Mouse (Mus musculus) limb, embryonic 15.5 days (tissue): ENCODE measurements at regions not wholly inside any gene's neighbourhood (a gene's known extent, or its start where the extent isn't known, plus 50 kb on each side); places are given as distances from the start of the nearest gene placed in this dataset.

Experiments
- ATAC-seq: fragments of 200-750 bp; cut with Nextera tagmentation; 2 replicates; pipeline ENCODE4 v1.8.0; 2017; ENCODE audit warnings: low read depth, moderate TSS enrichment; ENCODE audit not compliant: insufficient number of reproducible peaks, low FRiP score, low TSS enrichment
- H3K27ac ChIP-seq: fragments of 300-500 bp; sonication (generic); 2 replicates; pipeline ENCODE4 v1.5.1; 2015; ENCODE audit warnings: moderate library complexity, mild to moderate bottlenecking, inconsistent platforms
- H3K27me3 ChIP-seq: fragments of 300-500 bp; sonication (generic); 2 replicates; pipeline ENCODE4 v1.6.1; 2015; ENCODE audit warnings: inconsistent platforms
- H3K36me3 ChIP-seq: fragments of 300-500 bp; sonication (generic); 2 replicates; pipeline ENCODE4 v1.6.1; 2015; ENCODE audit warnings: inconsistent platforms
- H3K4me1 ChIP-seq: fragments of 300-500 bp; sonication (generic); 2 replicates; pipeline ENCODE4 v1.6.1; 2015; ENCODE audit warnings: inconsistent platforms
- H3K4me2 ChIP-seq: fragments of 300-500 bp; sonication (generic); 2 replicates; pipeline ENCODE4 v1.6.1; 2015; ENCODE audit warnings: mild to moderate bottlenecking, inconsistent platforms
- H3K4me3 ChIP-seq: fragments of 300-500 bp; sonication (generic); 2 replicates; pipeline ENCODE4 v1.5.1; 2015; ENCODE audit warnings: mild to moderate bottlenecking, inconsistent platforms
- H3K9ac ChIP-seq: fragments of 300-500 bp; sonication (generic); 2 replicates; pipeline ENCODE4 v1.6.1; 2015; ENCODE audit warnings: inconsistent platforms
- H3K9me3 ChIP-seq: fragments of 300-500 bp; sonication (generic); 2 replicates; pipeline ENCODE4 v1.6.1; 2016; ENCODE audit warnings: inconsistent platforms
- WGBS: fragments of 180-500 bp; shearing (Covaris S2); methylation state at CpG from one replicate; pipeline ENCODE4 v1.1.7; 2015; 5-methylcytosine and 5-hydroxymethylcytosine counted together

DNA sequence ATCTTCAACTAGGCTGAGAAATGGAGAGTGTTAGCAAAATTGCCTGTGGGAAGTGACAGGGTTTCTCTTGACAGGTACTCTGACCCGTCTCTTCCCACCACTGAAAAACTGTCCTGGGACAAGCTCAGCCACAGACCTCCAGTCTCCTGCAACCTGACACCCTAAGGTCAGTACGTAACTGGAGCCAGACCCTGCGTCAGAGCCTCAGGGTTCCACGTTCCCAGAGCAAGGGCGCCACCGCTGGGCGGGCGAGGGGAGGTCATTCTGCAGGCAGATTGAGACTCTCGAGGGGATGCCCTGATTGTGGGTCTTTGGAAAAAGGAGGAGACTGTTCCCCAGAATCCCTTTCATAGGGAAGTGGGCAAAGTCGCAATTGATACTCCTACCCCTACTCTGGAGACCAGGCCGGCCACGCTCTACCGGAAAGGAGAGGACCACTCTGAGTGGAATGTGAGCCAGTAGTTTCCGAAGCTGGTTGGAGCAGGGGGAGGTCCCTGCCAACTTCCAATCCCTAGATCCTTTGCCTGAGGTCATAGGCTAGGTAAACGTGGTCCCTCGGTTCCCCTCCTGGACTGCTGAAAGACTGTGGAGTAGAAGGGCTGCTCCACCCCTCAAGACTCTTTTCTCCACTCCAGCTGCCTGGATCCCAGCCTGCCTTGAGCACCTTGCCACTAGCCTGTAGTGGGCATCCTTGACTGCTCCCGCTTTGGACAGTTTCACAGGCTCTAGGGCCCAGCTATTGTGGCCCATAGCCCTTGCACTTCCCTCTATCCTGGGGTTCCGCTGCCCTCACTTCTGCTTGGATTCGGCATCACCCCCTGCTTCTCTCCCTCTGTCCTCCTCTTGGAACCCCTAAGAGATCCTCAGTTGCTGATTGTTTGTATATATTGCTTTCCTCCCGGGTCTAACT is 61.0 kb upstream of the Lpcat1 start:
- H3K27me3 ChIP-seq, result peaks cover 13% of the 10 kb centered on the region; the same call in 1 of the 2 replicates
- no peak overlapping the region for H3K9ac ChIP-seq
- H3K4me1 ChIP-seq, result peaks cover 7% of the 10 kb centered on the region; the same call in 1 of the 2 replicates
- H3K27ac ChIP-seq, result no peak overlapping the region
- 0 out of 2 replicates have a peak, but pooled peaks have one; percentile 42 for ATAC-seq
- WGBS, result 17% methylated on average over 20 of the region's 20 CpGs
- no peak overlapping the region for H3K4me3 ChIP-seq
- no peaks in the 10 kb centered on the region for H3K36me3 ChIP-seq
- H3K9me3 ChIP-seq, result no peaks in the 10 kb centered on the region
- peak overlapping the region; percentile 20; the same call in 1 of the 2 replicates for H3K4me2 ChIP-seq

DNA sequence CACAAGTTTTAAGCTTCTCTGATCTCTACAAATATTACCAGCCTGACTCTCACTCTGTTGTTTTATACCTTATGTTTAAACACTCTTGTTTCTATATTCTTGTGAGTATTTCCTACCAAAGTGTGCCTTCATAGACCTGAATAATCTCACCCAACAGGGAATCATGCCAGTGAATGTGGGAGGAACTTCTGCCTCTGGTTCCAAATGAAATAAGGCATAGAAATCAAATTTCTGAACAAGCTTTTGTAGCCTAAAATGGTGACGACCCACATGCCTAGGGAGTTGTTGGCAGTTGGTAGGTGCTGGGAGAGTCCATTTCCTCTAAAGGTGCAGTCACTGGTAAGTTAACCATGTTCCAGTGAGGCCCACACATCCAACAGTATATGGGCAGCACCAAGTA is 66.1 kb upstream of the Lpcat1 start:
- WGBS, result 81% methylated on average over 1 of the region's 1 CpGs
- Histone ChIP-seq H3K9me3 (no peaks in the 10 kb centered on the region), H3K4me3 (no peak overlapping the region), H3K4me1 (peaks cover 4% of the 10 kb centered on the region; the same call in 1 of the 2 replicates), H3K9ac (no peak overlapping the region), H3K27ac (no peak overlapping the region), H3K4me2 (no peak overlapping the region), H3K27me3 (no peaks in the 10 kb centered on the region), H3K36me3 (no peaks in the 10 kb centered on the region)
- no peak for ATAC-seq

DNA sequence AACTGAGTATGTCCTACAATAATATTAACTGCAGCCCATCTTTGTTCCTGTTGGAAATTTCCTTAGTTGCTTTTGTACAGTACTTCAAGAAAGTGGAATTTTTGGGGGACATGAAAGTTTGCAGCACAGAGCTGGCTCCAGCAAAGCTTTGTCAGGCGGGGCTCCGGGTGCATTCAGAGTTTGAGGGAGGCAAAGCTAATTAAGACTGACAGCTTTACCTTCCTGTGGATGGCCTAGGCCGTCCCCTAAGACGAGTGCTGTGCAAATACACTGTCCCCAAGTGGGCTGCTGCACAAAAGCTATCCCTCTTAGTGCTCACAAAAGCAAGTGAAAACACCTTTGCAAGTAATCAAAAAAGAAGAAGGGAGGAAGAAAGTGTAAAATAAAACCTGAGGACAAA is 68.7 kb upstream of the Ndufs6 start:
- H3K9ac ChIP-seq, result no peak overlapping the region
- no peak overlapping the region for H3K4me3 ChIP-seq
- no peaks in the 10 kb centered on the region for H3K27me3 ChIP-seq
- no peaks in the 10 kb centered on the region for H3K36me3 ChIP-seq
- H3K4me2 ChIP-seq, result no peak overlapping the region
- H3K27ac ChIP-seq, result no peak overlapping the region
- ATAC-seq, result no peak
- no peaks in the 10 kb centered on the region for H3K4me1 ChIP-seq
- H3K9me3 ChIP-seq, result no peaks in the 10 kb centered on the region
- WGBS, result 17% methylated on average over 4 of the region's 4 CpGs

DNA sequence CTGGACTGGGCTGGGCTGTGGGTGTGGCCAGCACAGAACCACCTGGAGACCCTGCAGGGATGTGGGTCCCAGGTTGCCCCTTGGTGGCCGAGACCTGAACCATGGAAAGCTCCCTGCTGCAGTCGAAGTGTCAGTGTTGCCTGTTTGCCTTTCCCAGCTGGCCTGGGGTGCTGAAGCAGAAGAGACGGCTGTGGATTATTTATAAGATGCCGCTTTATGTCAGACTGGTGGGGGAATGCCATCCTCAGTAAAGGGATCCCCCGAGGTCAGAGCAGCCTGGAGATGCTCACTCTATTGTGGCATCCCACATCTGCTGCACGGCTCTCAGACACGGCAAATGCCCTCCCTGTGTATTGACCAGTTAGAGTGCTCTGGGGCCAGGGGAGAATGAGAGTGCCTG is 67.5 kb upstream of the Ndufs6 start:
- Histone ChIP-seq H3K9ac (no peak overlapping the region), H3K27ac (no peak overlapping the region), H3K4me1 (no peaks in the 10 kb centered on the region), H3K27me3 (no peaks in the 10 kb centered on the region), H3K9me3 (no peaks in the 10 kb centered on the region), H3K4me3 (no peak overlapping the region), H3K36me3 (no peaks in the 10 kb centered on the region), H3K4me2 (no peak overlapping the region)
- no peak for ATAC-seq
- WGBS, result 62% methylated on average over 7 of the region's 7 CpGs

DNA sequence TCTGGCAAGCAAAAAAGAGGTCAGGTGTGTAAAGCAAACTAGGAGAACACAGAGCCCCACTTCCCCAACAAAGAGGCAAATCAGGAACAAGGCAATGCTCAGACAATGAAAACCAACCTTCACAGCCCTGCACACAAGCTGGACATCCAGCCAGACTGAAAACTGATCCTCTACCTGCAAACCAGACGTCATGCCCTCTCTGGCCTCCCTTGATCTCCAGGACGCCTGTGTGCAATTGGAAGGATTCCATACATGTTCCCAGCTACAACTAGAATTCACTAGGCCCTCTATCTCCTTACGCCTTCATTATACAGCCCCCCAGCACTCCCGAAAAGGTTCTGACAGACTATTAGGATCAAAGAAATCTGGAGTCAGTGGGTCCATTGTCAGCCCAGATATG is 60.7 kb upstream of the Ndufs6 start:
- Histone ChIP-seq H3K4me3 (no peak overlapping the region), H3K27ac (no peak overlapping the region), H3K4me1 (no peaks in the 10 kb centered on the region), H3K27me3 (no peaks in the 10 kb centered on the region), H3K4me2 (no peak overlapping the region), H3K9me3 (no peaks in the 10 kb centered on the region), H3K36me3 (no peaks in the 10 kb centered on the region), H3K9ac (no peak overlapping the region)
- WGBS, result 60% methylated on average over 4 of the region's 4 CpGs
- ATAC-seq, result no peak

DNA sequence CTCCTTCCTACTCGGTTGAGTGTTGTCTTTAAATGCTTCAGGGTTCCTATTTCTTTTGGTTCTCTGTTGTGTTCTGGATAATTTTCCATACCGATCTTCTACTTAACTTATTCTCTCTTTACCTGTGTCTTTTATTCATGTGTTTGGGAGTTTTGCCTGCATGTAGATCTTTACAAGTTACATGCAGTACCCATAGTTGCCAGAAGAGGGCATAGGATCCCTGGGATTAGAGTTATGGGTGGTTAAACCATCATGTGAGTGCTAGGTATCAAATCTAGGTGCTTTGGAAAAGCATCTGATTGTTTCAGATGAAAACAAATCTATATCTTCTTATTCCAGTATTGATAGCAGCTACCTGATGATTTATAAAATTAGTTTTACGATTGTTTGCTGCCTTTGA is 55.2 kb upstream of the Ndufs6 start:
- Histone ChIP-seq H3K9me3 (no peaks in the 10 kb centered on the region), H3K4me3 (no peak overlapping the region), H3K36me3 (no peaks in the 10 kb centered on the region), H3K4me2 (no peak overlapping the region), H3K4me1 (no peaks in the 10 kb centered on the region), H3K27ac (no peak overlapping the region), H3K9ac (no peak overlapping the region), H3K27me3 (no peaks in the 10 kb centered on the region)
- WGBS, result 60% methylated on average over 3 of the region's 3 CpGs
- no peak for ATAC-seq
